Mouse (Mus musculus): Measurements from ENCODE around the gene Syne3.

The Syne3 gene

DNA sequence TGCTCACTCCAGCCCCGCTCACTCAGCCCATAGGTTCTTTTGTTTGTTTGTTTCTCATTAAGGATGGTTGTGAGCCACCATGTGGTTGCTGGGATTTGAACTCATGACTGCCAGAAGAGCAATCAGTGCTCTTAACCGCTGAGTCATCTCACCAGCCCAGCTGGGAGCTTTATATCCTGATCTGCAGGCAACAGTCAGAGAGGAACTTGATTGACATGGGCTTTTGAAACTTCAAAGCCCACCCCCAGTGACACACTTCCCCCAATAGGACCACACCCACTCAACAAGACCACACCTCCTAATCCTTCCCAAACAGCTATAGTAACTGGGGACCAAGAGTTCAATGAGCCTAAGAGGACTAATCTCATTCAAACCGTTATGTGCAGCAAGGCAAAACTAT, 85.1 kb downstream of the Syne3 start:
- DNase-seq (ENCODE audit: low spot score in 2 of 2) = no peak

DNA sequence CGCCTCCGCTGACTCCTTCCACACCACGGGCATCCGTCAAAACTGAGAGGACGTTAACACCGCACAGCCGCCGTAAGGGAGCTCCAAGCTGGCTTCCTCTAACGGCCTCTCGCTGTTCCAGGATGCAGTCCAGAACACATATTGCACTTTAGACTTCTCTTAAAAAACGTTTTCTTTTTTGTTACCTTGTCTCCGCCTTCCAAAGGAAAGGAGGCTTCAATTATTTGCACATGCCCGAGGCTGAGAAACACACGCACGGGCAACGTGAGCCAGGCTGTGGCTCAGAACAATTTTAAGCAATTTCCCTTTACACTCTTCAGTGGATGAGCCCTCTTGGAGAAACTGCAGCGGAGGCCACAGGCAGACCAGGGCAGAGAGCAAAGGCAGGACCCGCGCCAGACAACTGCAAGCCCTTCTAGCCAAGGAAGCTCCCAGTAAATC, 85.6 kb downstream of the Syne3 start:
- DNase-seq (ENCODE audit: low spot score in 2 of 2) = no peak

DNA sequence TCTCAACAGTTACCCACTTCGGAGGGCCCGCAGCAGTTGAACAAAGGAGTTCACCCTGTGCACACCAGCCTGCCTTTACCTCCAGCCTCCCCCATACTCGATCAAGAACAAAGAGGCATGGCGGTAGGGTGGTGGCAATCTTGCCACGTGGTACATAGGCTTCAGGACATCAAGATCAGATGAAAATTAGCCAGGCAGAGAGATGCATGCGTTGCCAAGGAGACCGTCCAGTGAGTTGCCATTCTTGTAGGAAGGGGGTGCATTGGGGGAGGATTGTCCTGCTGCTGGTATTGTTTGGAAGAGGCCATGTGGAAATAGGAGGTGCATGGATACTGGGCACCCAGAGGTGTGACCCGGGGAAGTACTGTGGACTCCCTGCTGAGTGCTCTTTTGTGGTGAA, 87.0 kb downstream of the Syne3 start:
- DNase-seq (ENCODE audit: low spot score in 2 of 2) = no peak

DNA sequence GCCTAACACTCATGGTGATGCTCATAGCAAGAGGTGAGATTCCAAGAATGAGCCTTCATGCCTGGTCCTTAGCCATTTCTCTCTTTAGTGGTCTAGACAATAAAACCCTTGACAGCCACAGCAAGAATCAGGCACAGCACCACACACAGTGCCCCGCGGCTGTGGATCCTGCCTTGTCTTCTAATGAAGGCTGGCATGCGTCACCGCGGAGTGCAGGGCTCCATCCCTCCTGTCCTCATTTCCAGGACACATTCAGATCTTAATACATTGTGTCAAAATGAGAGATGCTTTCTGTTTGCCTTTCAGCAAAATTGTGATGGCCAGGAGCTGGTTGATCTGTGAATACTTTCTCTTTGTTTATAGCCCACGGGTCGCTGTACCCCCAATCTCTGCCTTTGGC, 88.5 kb downstream of the Syne3 start:
- DNase-seq (ENCODE audit: low spot score in 2 of 2) = no peak

DNA sequence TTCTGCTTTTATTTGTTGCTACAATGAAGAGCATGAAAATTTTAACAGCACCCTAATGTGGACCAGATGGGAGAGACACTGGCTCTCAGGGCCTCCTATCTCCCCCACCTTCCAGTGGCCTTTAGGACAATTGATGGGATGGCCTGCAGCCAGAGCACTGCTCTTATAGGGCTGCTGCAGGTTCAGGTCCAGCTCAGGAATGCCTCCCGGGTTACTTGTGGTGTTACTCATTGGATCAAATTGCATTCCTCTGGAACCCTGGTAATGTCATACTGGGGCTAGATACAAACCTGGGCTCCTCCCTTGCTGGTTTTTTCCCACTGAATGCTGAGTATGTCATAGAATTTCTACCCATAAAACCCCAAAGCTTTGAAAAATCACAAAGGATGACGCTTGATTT, 90.4 kb downstream of the Syne3 start:
- DNase-seq (ENCODE audit: low spot score in 2 of 2) = no peak

DNA sequence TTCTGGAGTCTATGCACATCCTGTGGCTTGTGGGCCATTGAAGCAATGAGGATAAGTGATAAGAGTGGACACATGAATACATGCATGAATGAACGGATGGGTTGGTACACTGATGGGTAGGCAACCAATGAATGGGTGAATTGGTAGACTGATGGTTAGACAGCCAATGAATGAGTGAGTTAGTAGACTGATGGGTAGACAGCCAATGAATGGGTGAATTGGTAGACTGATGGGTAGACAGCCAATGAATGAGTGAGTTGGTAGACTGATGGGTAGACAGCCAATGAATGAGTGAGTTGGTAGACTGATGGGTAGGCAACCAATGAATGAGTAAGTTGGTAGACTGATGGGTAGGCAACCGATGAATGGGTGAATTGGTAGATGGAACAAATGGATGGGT, 91.7 kb downstream of the Syne3 start:
- DNase-seq (ENCODE audit: low spot score in 2 of 2) = no peak

DNA sequence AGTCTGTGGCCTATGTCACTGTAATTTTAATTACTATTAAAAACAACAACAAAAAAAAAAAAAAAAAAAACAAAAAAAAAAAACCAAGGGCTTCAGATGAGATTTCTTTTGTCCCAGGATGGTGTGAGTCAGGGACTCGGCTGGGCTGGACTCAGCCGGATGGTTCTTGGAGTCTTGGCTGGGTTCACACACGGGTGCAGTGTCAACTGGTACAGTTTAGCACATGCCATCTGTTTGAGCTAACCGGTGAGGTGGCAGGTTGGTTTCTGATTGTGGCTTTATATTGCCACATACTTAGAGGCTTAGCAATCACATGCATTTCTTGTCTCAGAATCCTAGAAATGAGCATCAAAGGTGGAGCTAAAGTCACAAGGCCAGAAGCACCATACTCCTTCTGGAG, 92.3 kb downstream of the Syne3 start:
- no peak for DNase-seq (ENCODE audit: low spot score in 2 of 2)

DNA sequence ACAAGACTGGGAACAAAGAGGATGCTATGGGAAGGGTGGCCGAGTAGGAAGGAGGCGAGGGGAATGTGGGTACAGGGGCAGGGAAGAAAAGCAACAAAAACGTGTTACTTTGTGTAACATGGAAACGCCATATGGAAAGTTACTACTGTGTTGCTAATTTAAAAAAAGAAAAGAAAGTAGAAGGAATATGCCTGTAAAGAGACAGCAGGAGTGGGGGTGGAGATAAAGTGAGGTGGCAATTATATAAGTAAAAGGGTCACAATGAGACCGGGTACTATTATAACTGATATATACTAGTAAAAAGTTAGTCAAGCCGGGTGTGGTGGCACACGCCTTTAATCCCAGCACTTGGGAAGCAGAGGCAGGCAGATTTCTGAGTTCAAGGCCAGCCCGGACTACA, 92.8 kb downstream of the Syne3 start:
- no peak for DNase-seq (ENCODE audit: low spot score in 2 of 2)

DNA sequence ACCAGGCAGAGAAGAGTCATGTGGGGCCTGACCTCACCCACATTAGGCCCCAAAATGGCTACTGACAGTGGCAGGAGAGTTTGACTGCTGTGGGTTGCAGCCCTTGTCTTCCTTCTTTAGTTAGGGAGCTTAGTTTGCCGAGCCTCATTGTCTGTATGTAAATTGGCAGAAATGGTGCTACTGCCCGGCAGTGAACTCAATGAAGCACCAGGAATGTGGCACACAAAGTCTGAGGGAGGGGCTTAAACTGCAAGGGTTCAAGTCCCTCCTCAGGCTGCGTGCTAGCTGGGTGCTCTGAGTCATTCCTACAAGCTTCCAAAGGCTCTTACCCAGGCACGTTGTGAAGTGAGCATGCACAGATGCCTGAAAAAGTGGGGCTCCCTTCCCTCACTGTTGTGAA, 93.9 kb downstream of the Syne3 start:
- no peak for DNase-seq (ENCODE audit: low spot score in 2 of 2)

DNA sequence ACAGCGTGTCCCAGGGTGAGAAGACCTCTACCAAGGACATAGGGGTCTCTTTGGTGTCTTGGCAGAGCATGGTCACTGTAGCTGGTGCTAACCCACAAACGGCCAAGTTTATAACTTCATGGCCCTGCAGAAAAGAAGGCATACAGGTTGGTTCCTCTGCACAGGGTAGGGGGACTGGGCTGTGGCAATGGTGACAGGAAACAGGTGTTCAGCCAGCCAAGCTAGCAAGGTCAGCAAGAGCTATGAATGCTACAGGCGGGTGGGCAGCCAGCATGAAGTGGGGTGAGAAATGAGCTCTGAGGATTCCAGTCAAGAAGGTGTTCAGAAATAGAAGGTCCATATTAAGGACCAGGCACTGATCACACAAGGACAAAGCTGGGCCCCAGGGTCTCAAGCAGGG, 96.6 kb downstream of the Syne3 start:
- DNase-seq (ENCODE audit: low spot score in 2 of 2) = no peak

DNA sequence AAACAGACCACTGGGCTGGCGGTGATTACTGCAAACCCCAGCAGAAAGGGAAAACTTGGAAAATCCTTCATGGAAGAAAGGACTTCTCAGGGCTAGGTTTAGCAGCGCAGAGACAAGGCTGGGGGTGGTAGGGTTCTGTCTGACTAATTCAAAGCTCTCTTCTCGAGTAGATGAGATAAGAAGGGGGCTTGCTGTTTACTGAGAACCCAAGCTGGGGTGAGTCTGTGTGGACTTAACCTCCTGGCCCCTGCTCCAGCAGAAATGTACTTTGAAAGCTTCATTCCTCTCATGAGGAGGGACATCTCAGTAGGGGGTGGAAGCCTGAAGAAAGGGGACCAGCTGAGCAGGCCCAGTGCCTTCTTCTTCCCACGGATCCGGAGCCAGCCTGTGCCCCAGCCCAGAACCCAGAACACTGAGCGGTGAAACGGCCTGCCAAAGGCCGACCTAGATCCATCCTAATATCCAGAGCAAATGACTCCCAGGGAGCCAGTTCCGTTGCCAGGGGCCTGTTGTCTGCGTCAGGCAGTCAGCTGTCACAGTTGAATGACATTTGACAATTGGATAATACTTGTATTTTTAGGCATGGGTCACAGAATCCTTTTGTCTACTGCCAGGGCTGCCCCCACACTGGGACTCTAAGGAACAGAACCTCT, 97.2 kb downstream of the Syne3 start:
- peak in 1 of 2 experiments; percentile 64 for DNase-seq (ENCODE audit: low spot score in 2 of 2)

DNA sequence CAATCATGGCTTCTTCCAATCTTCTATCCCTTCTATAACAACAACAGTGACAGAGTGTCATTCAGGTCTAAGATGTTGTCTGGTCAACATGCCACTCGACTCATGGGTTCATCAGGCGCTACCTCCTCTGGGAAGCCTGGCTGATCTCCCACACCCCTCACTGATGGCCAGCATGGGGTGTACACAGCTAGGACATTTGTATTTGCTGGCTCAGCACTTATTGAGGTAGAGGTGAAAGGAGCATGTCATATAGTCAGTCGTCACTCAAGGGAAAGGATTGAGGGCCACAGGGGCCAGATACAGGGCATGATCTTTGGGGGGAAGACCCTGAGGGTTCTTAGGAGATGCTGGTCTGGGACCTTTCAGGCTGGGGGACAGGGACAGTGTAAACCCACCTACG, 99.9 kb downstream of the Syne3 start:
- DNase-seq (ENCODE audit: low spot score in 2 of 2) = no peak

DNA sequence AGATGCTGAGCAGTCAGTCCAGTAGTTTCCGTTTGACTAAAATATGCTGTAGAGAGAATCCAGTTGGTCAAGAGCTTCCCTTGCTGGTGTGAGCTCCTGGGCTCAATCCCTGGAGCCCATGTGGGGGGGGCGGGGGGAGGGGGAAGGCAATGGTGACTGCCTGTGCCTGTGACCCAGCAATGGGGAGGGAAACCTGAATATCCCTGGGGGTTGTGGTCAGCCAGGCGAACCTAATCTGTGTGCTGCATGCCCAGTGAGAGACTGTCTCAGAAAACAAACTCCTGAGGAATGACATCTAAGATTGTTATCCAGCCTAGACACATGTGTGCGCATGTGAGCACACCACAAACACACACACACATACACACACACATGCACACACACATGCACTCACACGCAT, 100.6 kb downstream of the Syne3 start:
- DNase-seq (ENCODE audit: low spot score in 2 of 2) = no peak

DNA sequence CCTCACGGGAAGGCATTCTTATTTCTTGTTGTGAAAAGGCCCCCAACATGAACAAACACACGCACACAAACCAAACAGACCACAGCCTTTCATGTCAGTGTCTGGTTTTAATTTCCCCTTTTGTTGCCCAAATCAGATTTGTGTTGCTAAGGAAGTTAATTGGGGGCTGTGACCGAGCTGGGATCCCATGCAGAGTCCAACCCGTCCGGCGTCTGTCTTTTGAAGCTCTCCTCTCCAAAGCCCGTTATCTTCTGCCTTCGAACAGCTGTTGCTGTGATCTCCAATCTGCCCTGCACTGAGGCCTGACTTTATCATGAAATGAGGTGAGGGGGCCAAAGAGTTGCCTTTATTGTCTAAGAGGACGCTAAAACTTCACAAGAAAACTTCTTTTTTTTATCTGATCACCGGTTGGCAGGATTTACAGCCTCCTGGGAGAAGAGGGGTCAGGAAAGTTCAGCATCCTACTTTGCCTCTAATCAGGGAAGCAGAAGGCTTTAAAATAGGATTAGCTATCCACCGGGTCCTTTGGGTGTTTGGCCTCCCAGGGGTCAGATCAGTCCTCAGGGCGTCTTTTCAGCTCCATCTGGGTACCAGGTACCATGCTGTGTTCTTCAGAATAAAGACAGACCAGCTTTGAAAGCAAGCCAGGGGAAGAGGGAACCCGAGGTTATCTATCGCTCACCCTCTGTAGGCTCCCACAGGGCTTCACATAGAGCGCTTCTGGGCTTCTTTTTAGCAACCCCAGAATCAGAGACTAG, 101.4 kb downstream of the Syne3 start:
- DNase-seq (ENCODE audit: low spot score in 2 of 2) = no peak

DNA sequence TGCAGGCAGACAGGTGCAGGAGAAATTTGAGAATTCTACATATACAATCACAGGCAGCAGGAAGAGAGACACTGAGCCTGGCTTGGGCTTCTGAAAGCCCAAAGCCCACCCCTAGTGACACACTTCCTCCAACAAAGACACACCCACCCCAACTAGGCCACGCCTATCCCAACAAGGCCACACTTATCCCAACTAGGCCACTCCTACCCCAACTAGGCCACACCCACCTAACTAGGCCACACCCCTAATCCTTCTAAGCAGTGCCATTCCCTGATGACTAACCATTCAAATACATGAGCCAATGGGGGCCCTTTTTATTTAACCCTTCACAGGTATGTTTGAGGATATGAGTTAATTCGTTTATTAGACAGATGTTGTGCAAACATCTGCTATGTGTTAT, 102.5 kb downstream of the Syne3 start:
- no peak for DNase-seq (ENCODE audit: low spot score in 2 of 2)

DNA sequence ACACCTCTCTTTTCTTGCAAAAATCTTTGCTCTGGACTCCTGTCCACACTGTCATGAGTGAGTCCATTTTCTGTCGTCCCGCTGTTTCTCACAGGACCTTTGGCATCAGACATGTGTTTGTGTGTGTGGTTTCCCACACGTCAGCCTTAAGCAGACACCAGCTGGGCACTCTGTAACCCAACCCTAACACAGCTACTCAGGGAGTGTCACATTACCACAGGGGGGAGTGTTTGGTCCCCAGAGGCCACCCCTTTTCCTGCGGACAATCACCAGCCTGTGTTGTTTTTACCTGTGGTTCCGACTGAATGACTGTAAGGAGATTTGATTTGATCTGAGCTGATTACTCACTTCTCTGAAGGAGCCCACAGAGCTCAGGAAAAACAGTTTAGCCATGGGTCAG, 105.5 kb downstream of the Syne3 start:
- DNase-seq (ENCODE audit: low spot score in 2 of 2) = no peak

DNA sequence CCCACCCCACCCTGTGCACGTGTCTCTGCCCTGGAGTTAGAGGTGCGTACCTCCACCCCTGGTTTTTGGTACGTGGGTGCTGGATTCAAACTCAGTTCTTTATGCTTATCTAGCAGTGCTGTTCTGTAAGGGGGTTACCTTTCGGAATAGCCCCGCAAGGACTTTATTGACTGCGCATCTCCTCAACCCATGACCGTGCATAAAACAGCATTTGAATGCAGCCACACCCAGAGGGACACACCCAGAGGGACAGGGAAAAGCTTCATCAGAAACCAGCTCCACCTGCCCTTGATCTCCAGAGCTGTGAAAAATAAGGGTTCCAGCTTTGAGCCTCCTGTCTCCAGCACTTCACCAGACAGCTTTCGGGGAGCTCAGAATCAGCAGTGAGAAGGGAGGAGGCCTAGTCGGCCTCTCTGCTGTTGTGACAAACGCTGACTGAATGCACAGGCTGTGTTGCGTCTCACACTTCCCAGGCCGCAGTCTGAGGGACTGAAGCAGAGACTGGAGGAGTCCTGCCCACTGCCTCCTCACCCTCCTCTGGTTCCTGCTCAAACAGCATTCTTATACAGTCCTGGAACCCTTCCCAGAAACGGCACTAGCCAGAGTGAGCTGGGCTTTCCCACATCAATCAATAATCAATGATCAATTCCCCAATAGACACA, 107.1 kb downstream of the Syne3 start:
- DNase-seq (ENCODE audit: low spot score in 2 of 2) = no peak

DNA sequence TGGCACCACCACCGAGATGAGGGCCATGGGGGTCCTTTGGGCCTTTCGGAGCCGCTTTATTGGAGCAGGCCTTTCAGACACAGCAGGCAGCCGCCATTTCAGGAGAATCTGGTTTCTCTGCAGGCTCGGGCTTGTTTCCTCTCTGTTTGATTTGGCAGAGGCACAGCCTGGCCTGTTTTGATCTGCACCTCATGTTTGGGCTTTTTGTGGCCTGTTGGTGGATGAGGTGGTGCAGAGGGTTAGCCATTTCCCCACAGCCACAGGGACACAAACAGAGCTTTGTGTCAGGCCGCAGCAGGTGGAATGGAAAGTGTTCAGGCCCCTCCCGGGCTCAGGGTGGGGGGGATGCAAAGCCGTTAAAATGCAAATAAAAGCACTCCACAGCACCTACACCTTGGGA, 108.3 kb downstream of the Syne3 start:
- no peak for DNase-seq (ENCODE audit: low spot score in 2 of 2)

DNA sequence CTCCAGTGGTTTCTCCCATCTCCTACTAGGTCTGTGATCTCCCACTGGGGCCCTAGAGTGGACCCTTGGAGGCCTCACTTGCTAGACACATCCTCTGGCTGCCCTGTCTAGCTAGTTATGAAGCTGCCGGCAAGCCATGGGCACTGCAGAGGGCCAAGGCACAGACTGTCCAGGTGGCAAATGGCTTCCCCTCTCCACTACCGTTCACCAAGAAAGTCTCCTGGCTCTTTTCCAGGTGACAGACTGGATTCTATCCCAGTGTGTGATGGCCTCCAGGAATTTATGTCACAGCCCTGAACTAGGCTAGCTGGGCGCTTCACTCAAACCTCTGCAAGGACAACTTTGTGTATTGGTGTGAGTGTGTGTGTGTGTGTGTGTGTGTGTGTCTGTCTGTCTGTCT, 109.8 kb downstream of the Syne3 start:
- no peak for DNase-seq (ENCODE audit: low spot score in 2 of 2)

DNA sequence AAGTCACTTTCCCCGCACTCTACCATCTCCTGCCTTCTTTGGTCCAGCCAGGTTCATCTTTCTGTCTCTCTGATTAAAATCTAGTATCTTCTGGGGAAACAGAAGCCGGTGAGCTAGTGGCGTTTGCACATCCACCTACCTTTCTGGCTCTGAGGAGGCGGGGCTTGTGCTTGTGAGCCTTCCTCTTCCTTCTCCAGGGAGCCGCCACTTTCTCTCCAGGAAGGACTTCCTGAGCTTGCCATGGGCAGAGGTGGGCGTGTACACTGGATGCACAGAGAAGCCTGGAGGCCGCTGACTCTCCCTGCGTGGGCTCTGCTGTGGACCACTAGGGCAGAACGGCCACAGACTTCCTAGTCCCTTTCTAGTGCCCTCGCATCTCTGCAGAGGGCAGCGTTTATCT, 110.4 kb downstream of the Syne3 start:
- DNase-seq (ENCODE audit: low spot score in 2 of 2) = no peak

DNA sequence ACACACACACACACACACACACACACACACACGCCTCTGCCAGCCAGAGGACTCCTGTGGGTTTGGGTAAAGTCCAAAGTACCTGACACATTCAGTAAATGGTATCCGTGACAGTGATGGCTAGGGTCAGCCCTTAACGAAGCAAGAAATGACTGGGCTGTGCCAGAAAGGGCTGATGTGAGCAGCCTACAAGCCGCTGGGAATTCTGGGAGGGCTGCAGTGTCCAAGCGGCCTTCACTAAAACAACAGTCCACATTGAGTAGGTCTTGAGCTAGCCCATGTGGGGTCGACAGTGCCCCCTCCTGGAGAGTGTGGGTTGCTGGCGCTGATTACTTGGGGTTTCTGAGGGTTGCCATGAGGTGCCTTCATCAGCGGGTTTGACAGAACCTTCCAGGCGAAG, 110.9 kb downstream of the Syne3 start:
- DNase-seq (ENCODE audit: low spot score in 2 of 2) = no peak

DNA sequence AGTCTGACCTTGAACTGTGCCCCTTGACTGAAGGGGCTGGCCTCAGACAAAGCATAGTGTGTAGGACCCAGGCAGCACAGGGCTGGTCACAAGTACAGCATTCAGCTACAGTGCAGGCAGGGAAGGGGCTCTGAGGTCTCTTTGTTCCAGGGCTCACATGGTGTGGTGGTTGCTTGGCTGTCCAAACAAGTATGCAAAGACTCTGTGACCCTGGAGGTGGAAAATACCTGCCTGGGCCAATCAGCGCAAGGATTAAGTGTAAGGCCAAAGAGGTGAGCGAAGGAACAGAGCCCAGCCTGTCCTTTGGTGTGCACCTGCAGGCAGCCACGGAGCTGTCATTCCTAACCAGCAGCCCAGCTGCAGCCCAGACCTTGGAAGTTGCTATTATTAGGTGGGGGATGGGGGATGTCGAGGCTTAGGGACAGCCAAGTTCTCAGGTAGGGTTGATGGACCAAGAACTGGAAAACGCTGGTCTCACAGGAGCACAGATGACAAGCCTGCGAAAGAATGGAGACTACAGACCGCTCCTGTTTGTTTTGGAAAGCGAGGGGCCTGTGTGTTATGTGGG, 112.5 kb downstream of the Syne3 start:
- DNase-seq (ENCODE audit: low spot score in 2 of 2) = no peak

DNA sequence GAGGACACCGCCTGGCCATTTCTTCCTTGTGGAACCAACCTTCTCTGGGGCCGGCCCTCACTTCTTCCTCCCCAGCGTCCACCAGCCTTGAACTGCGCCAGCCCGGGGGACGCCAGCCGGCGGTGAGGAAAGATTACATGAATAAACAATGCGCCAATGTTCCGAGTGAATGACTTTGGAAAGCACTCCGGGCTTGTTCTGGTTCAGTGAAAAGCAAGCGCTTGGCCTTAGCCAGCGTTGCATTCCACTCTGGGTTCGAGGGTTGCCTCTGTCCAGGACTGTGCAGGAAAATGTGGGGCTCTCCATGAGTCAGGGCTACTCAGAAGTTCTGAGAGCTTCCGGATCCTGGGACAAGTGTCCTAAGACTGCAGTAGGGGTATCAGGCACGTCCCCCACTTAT, 113.0 kb downstream of the Syne3 start:
- DNase-seq (ENCODE audit: low spot score in 2 of 2) = no peak
